Mouse (Mus musculus): ENCODE data around the gene Cacfd1. TPM values are rescaled to one million over a fixed set of nuclear protein-coding genes. Genes with fewer than 3 reads are reported as not detected.

The Cacfd1 gene
- polyA plus RNA-seq, 1 experiment from 2014 or later, result 58.7 TPM

Other genes starting within 250 kb of the Cacfd1 start
- gene Abo, start 144.9 kb upstream of the Cacfd1 start, polyA plus RNA-seq (2014; fragmentation: Nextera tagmentation; extraction: Ambion mirVana), result not detected in 2 replicates
- 15.4 and 17.2 TPM in 2 replicates for gene Surf6, start 107.0 kb upstream of the Cacfd1 start, polyA plus RNA-seq (2014; fragmentation: Nextera tagmentation; extraction: Ambion mirVana)
- 159 and 161 TPM in 2 replicates for gene Med22, start 99.2 kb upstream of the Cacfd1 start, polyA plus RNA-seq (2014; fragmentation: Nextera tagmentation; extraction: Ambion mirVana)
- 626 and 738 TPM in 2 replicates for gene Rpl7a, start 99.2 kb upstream of the Cacfd1 start, polyA plus RNA-seq (2014; fragmentation: Nextera tagmentation; extraction: Ambion mirVana)
- gene Surf2, start 93.6 kb upstream of the Cacfd1 start, polyA plus RNA-seq (2014; fragmentation: Nextera tagmentation; extraction: Ambion mirVana), result 53.3 and 54.0 TPM in 2 replicates
- gene Surf1, start 93.4 kb upstream of the Cacfd1 start, polyA plus RNA-seq (2014; fragmentation: Nextera tagmentation; extraction: Ambion mirVana), result 72.0 and 74.2 TPM in 2 replicates
- gene Surf4, start 76.0 kb upstream of the Cacfd1 start, polyA plus RNA-seq (2014; fragmentation: Nextera tagmentation; extraction: Ambion mirVana), result 97.3 and 103 TPM in 2 replicates
- 0.52 TPM in 1 of 2 replicates, not detected in the other for gene Stkld1, start 75.9 kb upstream of the Cacfd1 start, polyA plus RNA-seq (2014; fragmentation: Nextera tagmentation; extraction: Ambion mirVana)
- 36.7 and 40.7 TPM in 2 replicates for gene Rexo4, start 45.5 kb upstream of the Cacfd1 start, polyA plus RNA-seq (2014; fragmentation: Nextera tagmentation; extraction: Ambion mirVana)
- gene Adamts13, start 36.5 kb upstream of the Cacfd1 start, polyA plus RNA-seq (2014; fragmentation: Nextera tagmentation; extraction: Ambion mirVana), result 0.53 TPM in 1 of 2 replicates, not detected in the other
- 3.4 TPM in 2 replicates for gene Slc2a6, start 18.1 kb downstream of the Cacfd1 start, polyA plus RNA-seq (2014; fragmentation: Nextera tagmentation; extraction: Ambion mirVana)
- not detected in 2 replicates for gene Mymk, start 62.3 kb downstream of the Cacfd1 start, polyA plus RNA-seq (2014; fragmentation: Nextera tagmentation; extraction: Ambion mirVana)
- gene Adamtsl2, start 69.5 kb downstream of the Cacfd1 start, polyA plus RNA-seq (2014; fragmentation: Nextera tagmentation; extraction: Ambion mirVana), result 10.4 TPM in 2 replicates
- 2.4 and 3.2 TPM in 2 replicates for gene Fam163b, start 132.6 kb downstream of the Cacfd1 start, polyA plus RNA-seq (2014; fragmentation: Nextera tagmentation; extraction: Ambion mirVana)
- not detected in 2 replicates for gene Dbh, start 155.3 kb downstream of the Cacfd1 start, polyA plus RNA-seq (2014; fragmentation: Nextera tagmentation; extraction: Ambion mirVana)
- gene Sardh, start 238.4 kb downstream of the Cacfd1 start, polyA plus RNA-seq (2014; fragmentation: Nextera tagmentation; extraction: Ambion mirVana), result 4.2 and 4.7 TPM in 2 replicates

All from forebrain, embryonic 14.5 days (tissue).